Mouse (Mus musculus): ENCODE measurements around the gene Sfxn5. TPM values are rescaled to one million over a fixed set of nuclear protein-coding genes. Genes with fewer than 3 reads are reported as not detected.

The Sfxn5 gene
- 100 to 1,000 TPM in 1 of 2 experiments, 10 to 100 TPM in 1; 85.8 to 113 TPM for total RNA-seq (2023)

GRCm38 (mm10) chr6:85333000-85333669, at the start of gene Sfxn5:
TSS of gene Sfxn5 (minus strand) at chr6:85333422.

GRCm38 (mm10) chr6:85373951-85374733, 40.9 kb upstream of the Sfxn5 start, which contains the start of gene Rab11fip5:
TSS of gene Rab11fip5 (minus strand) at chr6:85374634.

GRCm38 (mm10) chr6:85187340-85188211, 145.6 kb downstream of the Sfxn5 start, which contains the start of gene Emx1:
TSS of gene Emx1 (plus strand) at chr6:85187438.

Other genes with a start within 250 kb of the Sfxn5 start
- gene Spr, start 195.7 kb downstream of the Sfxn5 start, total RNA-seq (2023), result 1 to 10 TPM; 7.6 to 8.3 TPM
- not detected for gene Emx1, start 146.0 kb downstream of the Sfxn5 start, total RNA-seq (2023)
- 10 to 100 TPM; 15.7 to 19.6 TPM for gene Rab11fip5, start 41.2 kb upstream of the Sfxn5 start, total RNA-seq (2023)
- gene Noto, start 90.5 kb upstream of the Sfxn5 start, total RNA-seq (2023), result not detected
- gene Smyd5, start 98.6 kb upstream of the Sfxn5 start, total RNA-seq (2023), result 1 to 10 TPM; 8.9 to 9.0 TPM
- gene Cct7, start 118.1 kb upstream of the Sfxn5 start, total RNA-seq (2023), result 100 to 1,000 TPM in 1 of 2 experiments, 10 to 100 TPM in 1; 95.6 to 112 TPM
- gene Pradc1, start 118.5 kb upstream of the Sfxn5 start, total RNA-seq (2023), result 10 to 100 TPM; 12.0 to 16.2 TPM
- gene Fbxo41, start 169.6 kb upstream of the Sfxn5 start, total RNA-seq (2023), result not detected
- not detected for gene Egr4, start 180.2 kb upstream of the Sfxn5 start, total RNA-seq (2023)